Mouse (Mus musculus) thymus, adult 2 months (tissue): ENCODE measurements around the gene Sec1.

Source experiments
- CTCF ChIP-seq: fragments of 200-500 bp; IDR thresholded peaks from 2 replicates; pipeline ENCODE4 v1.5.1; 2012; ENCODE audit warnings: mild to moderate bottlenecking, control low read depth, low read length, moderate library complexity, borderline replicate concordance; ENCODE audit not compliant: control insufficient read depth, poor library complexity, insufficient read depth; ENCODE audit errors: extremely low read depth
- POLR2A ChIP-seq: fragments of 200-500 bp; IDR thresholded peaks from 2 replicates; pipeline ENCODE4 v1.6.1; 2012; ENCODE audit warnings: mild to moderate bottlenecking, low read length, control low read depth, moderate library complexity; ENCODE audit not compliant: control insufficient read depth, poor library complexity, insufficient read depth; ENCODE audit errors: extremely low read depth

DNA sequence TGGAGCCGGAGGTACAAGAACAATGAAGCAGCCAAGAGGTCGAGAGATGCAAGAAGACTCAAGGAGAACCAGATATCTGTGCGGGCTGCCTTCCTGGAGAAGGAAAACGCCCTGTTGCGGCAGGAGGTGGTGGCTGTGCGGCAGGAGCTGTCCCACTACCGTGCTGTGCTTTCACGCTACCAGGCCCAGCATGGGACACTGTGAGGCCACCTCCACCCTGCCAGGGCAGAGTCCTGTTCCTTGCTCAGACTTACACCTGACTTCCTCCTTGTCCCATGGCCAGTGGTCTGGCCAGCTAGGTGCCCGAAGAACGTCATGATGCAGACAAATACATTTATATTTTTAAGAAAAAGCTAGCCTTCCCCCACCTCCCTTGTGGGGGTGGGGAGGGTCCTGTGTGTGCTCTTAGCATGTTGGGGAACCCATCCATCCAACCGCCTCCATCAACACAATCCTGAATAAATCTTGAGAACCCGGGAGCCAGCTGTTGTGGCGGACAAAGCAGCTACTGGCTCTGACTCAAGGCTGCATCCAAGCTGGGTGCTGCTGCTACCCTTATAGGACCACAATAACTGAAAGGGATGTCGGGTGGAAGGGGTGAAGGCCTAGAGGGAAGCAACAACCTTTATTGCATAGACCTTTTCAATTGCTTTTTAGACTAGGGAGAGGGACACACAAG, 15.6 kb upstream of the Sec1 start:
- TF ChIP-seq CTCF (no peak), POLR2A (no peak)
